Mouse (Mus musculus) ES-Bruce4 (cell line): ENCODE data around the gene Rsad2.

ENCODE experiments used
- CTCF ChIP-seq: IDR thresholded peaks from one replicate; pipeline ENCODE4 v1.8.1; 2011; ENCODE audit warnings: low read depth, low read length
- POLR2A ChIP-seq: IDR thresholded peaks from one replicate; pipeline ENCODE4 v1.8.1; 2011; ENCODE audit warnings: low read length; ENCODE audit not compliant: insufficient read depth

GRCm38 (mm10) chr12:26436334-26436733 is 19.9 kb downstream of the Rsad2 start:
- TF ChIP-seq CTCF (no peak), POLR2A (no peak)
